Mouse (Mus musculus) erythroblast, embryonic 14.5 days (primary cell): ENCODE data around the gene Laptm5. TPM values are rescaled to one million over a fixed set of nuclear protein-coding genes. Genes with fewer than 3 reads are reported as not detected.

Experiments used
- H3K27me3 ChIP-seq: 2 replicates; pipeline ENCODE4 v1.6.1; 2012; ENCODE audit warnings: inconsistent platforms; ENCODE audit not compliant: control insufficient read depth
- H3K36me3 ChIP-seq: 2 replicates; pipeline ENCODE4 v1.6.1; 2012; ENCODE audit warnings: mild to moderate bottlenecking, inconsistent platforms; ENCODE audit not compliant: control insufficient read depth
- H3K4me1 ChIP-seq: 2 replicates; pipeline ENCODE4 v1.6.1; 2012; ENCODE audit warnings: inconsistent platforms; ENCODE audit not compliant: control insufficient read depth
- H3K4me3 ChIP-seq: replicated peaks from 2 replicates; pipeline ENCODE3; 2012; ENCODE audit warnings: moderate library complexity, mild to moderate bottlenecking, inconsistent platforms
- H3K9me3 ChIP-seq: 2 replicates; pipeline ENCODE4 v1.6.1; 2012; ENCODE audit warnings: low read length, inconsistent platforms, mixed read lengths; ENCODE audit not compliant: control insufficient read depth
- GATA1 ChIP-seq: IDR thresholded peaks from 2 replicates; pipeline ENCODE4 v1.6.1; 2012; ENCODE audit warnings: low read length, inconsistent platforms, mixed read lengths
- TAL1 ChIP-seq: IDR thresholded peaks from 3 replicates; pipeline ENCODE4 v1.6.1; 2012; ENCODE audit warnings: low read length, inconsistent platforms, mixed read lengths
- polyA plus RNA-seq: library from polyadenylated mRNA; stranded (reverse); fragments of >175 nt; gene quantifications from 2 replicates; pipeline ENCODE4 v1.2.3, GENCODE M21; 2012

Gene Laptm5
- polyA plus RNA-seq, 1 experiment: 2.6 TPM

GRCm38 (mm10) chr4:130927821-130928220 lies 14.9 kb downstream of the Laptm5 start:
- Histone ChIP-seq H3K4me1 (no peaks in the 10 kb centered on the region), H3K36me3 (no peaks in the 10 kb centered on the region), H3K9me3 (no peaks in the 10 kb centered on the region), H3K27me3 (no peaks in the 10 kb centered on the region), H3K4me3 (no peak overlapping the region)
- TF ChIP-seq GATA1: no peak
- no peak for TF ChIP-seq TAL1

GRCm38 (mm10) chr4:130942644-130943043 lies 29.7 kb downstream of the Laptm5 start:
- no peaks in the 10 kb centered on the region for H3K9me3 ChIP-seq
- H3K36me3 ChIP-seq: no peaks in the 10 kb centered on the region
- no peaks in the 10 kb centered on the region for H3K4me1 ChIP-seq
- 0 out of 2 replicates have a peak, but pooled peaks cover 3% of the 10 kb centered on the region for H3K27me3 ChIP-seq
- TF ChIP-seq TAL1: no peak
- no peak for TF ChIP-seq GATA1
- no peak overlapping the region for H3K4me3 ChIP-seq

DNA sequence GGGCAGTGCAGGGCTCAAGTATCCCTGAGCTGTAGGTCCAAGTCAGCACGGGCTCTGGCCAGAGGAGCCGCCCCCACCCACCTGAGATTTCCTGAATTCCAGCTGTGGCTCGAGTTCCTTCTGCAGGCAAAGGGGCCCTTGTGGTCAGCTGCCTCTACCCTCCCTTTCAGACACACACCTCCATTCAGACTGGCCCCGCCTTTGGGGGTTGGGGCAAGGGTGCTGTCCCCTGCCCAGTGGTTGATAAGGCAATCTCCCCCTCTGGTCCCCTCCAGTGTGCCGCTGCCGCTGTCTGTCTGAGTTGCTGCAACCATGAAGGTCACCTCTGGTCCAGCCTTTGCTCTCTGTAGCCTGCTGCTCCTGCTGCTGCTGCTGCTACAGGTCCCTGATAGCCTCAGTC lies 31.2 kb downstream of the Laptm5 start, which contains the start of gene Matn1:
TSS of gene Matn1 (plus strand) at position 274 of the 400 bp plus-strand sequence.
- 0 out of 2 replicates have a peak, but pooled peaks cover 3% of the 10 kb centered on the region for H3K27me3 ChIP-seq

DNA sequence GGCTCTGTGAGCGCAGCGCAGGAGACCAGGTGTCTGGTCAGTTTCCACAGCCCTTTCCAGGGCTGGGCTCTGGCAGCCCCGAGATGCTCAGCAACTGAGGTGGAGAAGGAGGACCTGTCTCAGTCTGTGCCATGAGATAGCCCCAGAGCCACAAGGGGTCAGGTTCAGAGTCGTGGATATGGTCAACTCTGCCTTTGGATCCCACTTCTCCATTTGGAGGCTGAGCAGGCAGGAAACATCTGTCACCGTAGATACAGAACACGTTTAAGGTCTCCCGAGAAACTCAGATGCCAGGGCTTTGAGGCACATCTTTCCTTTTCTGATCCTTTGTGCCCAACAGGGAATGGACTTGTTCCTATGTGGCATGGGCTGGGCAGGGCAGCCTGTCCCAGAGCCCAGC lies 31.9 kb downstream of the Laptm5 start:
- Histone ChIP-seq H3K36me3 (no peaks in the 10 kb centered on the region), H3K27me3 (0 out of 2 replicates have a peak, but pooled peaks cover 3% of the 10 kb centered on the region), H3K4me1 (no peaks in the 10 kb centered on the region), H3K4me3 (no peak overlapping the region), H3K9me3 (no peaks in the 10 kb centered on the region)
- TF ChIP-seq TAL1: no peak

More for the DNA sequence above, 31.2 kb downstream of the Laptm5 start, which contains the start of gene Matn1:
- H3K4me1 ChIP-seq: no peaks in the 10 kb centered on the region
- no peak within 1 kb of the TSS for H3K4me3 ChIP-seq
- H3K36me3 ChIP-seq: no peaks in the 10 kb centered on the region
- TF ChIP-seq TAL1 (no peak), GATA1 (no peak)
- no peaks in the 10 kb centered on the region for H3K9me3 ChIP-seq

- no peaks in the 10 kb centered on the region for H3K4me1 ChIP-seq
- H3K36me3 ChIP-seq: no peaks in the 10 kb centered on the region
- no peak overlapping the region for H3K4me3 ChIP-seq
- H3K9me3 ChIP-seq: no peaks in the 10 kb centered on the region
- TF ChIP-seq TAL1 (no peak), GATA1 (no peak)
- 0 out of 2 replicates have a peak, but pooled peaks cover 3% of the 10 kb centered on the region for H3K27me3 ChIP-seq
Measured at GRCm38 (mm10) chr4:130947094-130947647, 34.2 kb downstream of the Laptm5 start.

- Histone ChIP-seq H3K9me3 (no peaks in the 10 kb centered on the region), H3K27me3 (no peaks in the 10 kb centered on the region), H3K36me3 (no peaks in the 10 kb centered on the region), H3K4me1 (no peaks in the 10 kb centered on the region), H3K4me3 (no peak overlapping the region)
- TF ChIP-seq TAL1: no peak
- no peak for TF ChIP-seq GATA1
Measured at GRCm38 (mm10) chr4:130949821-130950384, 37.0 kb downstream of the Laptm5 start.

DNA sequence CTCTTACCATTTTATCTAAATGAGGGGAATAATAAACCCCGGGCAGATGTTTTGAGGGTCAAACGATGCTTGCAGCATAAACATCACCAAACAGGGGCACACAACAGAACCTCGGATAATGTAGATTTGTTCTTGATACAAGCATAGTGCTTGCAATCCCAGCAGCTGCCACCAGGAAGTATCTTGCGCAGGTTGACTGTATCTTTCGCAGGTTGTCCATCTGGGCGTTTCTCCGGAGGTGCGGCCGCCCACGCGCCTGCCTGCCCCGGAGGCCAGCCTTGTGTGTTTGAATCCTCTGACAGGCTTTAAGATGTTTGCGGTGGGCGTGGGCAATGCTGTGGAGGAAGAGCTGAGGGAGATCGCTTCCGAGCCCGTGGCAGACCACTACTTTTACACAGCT lies 39.6 kb downstream of the Laptm5 start:
- no peak for TF ChIP-seq TAL1
- TF ChIP-seq GATA1: no peak
- no peaks in the 10 kb centered on the region for H3K4me1 ChIP-seq
- H3K9me3 ChIP-seq: no peaks in the 10 kb centered on the region
- no peaks in the 10 kb centered on the region for H3K27me3 ChIP-seq
- no peak overlapping the region for H3K4me3 ChIP-seq
- no peaks in the 10 kb centered on the region for H3K36me3 ChIP-seq

DNA sequence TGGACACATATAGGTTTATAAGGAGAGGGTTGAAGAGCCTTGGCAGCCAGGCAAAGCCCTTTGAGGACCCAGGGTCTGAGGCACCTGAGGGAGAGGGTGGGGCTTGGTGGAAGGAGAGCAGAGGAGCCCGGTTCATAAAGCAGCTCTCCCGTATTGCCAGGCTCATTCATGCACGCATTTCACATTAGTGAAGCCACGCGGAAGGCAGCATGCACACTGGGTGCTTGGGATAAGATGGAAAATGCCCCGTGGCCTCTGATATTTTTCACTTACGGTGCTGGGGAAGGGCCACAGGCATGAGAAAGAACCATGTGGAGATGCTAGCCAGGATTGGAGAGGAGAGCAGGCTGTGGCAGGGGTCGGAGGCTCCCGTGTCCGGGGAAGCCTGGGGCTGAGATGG lies 44.2 kb downstream of the Laptm5 start:
- TF ChIP-seq GATA1 (no peak), TAL1 (no peak)
- H3K36me3 ChIP-seq: no peaks in the 10 kb centered on the region
- no peaks in the 10 kb centered on the region for H3K27me3 ChIP-seq
- H3K9me3 ChIP-seq: no peaks in the 10 kb centered on the region
- H3K4me1 ChIP-seq: no peaks in the 10 kb centered on the region
- no peak overlapping the region for H3K4me3 ChIP-seq

- Histone ChIP-seq H3K9me3 (no peaks in the 10 kb centered on the region), H3K27me3 (no peaks in the 10 kb centered on the region), H3K4me3 (no peak overlapping the region), H3K36me3 (no peaks in the 10 kb centered on the region), H3K4me1 (no peaks in the 10 kb centered on the region)
- TF ChIP-seq GATA1 (no peak), TAL1 (no peak)
Measured at GRCm38 (mm10) chr4:130958812-130959211, 45.9 kb downstream of the Laptm5 start.

DNA sequence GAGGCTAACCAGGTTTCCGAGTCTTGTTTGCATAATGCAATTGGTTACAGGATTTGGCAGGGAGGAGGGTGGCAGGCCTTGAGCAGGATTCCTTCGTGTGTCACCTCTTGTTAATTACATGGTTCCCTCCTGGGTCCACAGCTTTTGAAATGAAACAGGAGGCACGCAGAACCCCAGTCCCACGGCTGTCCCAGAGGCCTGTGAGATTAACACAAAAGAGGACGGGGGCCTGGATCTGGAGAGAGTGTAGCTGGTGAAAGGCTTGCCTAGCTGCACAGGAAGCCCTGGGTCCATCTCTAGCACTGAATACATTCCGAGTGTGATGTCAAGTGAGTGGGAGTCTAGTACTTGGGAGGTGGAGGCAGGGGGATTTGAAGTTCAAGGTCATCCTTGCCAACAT lies 46.8 kb downstream of the Laptm5 start:
- no peak for TF ChIP-seq GATA1
- no peak for TF ChIP-seq TAL1
- H3K27me3 ChIP-seq: no peaks in the 10 kb centered on the region
- H3K36me3 ChIP-seq: no peaks in the 10 kb centered on the region
- H3K4me1 ChIP-seq: no peaks in the 10 kb centered on the region
- H3K4me3 ChIP-seq: no peak overlapping the region
- no peaks in the 10 kb centered on the region for H3K9me3 ChIP-seq
